In the genomic region with DNA sequence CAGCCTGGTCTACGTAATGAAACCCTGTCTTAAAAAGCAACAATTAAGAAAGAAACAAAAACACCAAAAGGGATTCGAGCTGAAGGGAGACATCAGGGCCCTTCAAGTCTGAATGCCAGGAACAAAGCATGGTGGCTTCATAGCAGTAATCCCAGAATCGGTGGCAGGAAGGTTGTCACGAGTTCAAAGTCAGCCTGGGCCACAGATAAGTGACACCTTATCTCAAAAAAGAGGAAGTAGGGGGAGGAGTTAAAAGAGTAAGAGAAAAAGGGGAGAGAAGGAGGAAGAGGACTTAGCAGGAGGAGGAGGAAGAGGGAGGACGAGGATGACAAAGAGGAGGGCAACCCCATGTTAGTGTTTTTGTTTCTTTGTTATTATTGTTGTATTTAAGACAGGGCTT, we compare ENCODE assay signal across 31 mouse cellular contexts. TPM values are rescaled to one million over a fixed set of nuclear protein-coding genes. Genes with fewer than 3 reads are reported as not detected.
DNase-seq lines count a peak whose midpoint lies in the region; ATAC-seq and TF ChIP-seq lines count a peak whose summit lies in the region.
"Had no signal": no experiment of that assay in that cellular context is flagged by ENCODE, and none has a peak within 500 bp of the region (broad histone marks: within the 10 kb centered on the region; RNA-seq: fewer than 3 reads in every experiment).

No protein-coding gene starts in this region.

- no peak overlapping the region for H3K27ac ChIP-seq in intestine, embryonic 14.5 days (ENCODE audit: low read depth)
- no peak overlapping the region for H3K27ac ChIP-seq in intestine, postnatal 0 days (ENCODE audit: low read depth, low read length)
- H3K27ac ChIP-seq in MEL (ENCODE audit: control insufficient read depth, low read depth, low read length): peak overlapping the region; percentile 64
- 0 out of 2 replicates have a peak overlapping the region, but pooled peaks have one; percentile 21 for H3K27ac ChIP-seq in intestine, embryonic 16.5 days (ENCODE audit: low read length)
- peak overlapping the region; percentile 70; the same call in 1 of the 2 replicates for H3K27ac ChIP-seq in stomach, postnatal 0 days (replicated peaks)
- H3K27ac ChIP-seq in midbrain, postnatal 0 days (ENCODE audit: low read depth, low read length): no peak overlapping the region
- H3K27ac ChIP-seq: embryonic facial prominence, embryonic 10.5 days; embryonic facial prominence, embryonic 15.5 days; forebrain, embryonic 13.5 days; hindbrain, embryonic 12.5 days; limb, embryonic 12.5 days; liver, embryonic 15.5 days; neural tube, embryonic 12.5 days had no signal

- H3K27me3 ChIP-seq in intestine, embryonic 14.5 days (replicated peaks; ENCODE audit: control insufficient read depth, insufficient read depth, low read length): no peaks in the 10 kb centered on the region
- no peaks in the 10 kb centered on the region for H3K27me3 ChIP-seq in intestine, postnatal 0 days (replicated peaks; ENCODE audit: control insufficient read depth, insufficient read depth, low read length)
- H3K27me3 ChIP-seq in MEL (ENCODE audit: control insufficient read depth in 1 of 2, insufficient read depth in 2 of 2, low read length in 2 of 2): peaks cover under 1 to 2% of the 10 kb centered on the region in 2 experiments; a peak in 1 of 4 replicates
- no peaks in the 10 kb centered on the region for H3K27me3 ChIP-seq in intestine, embryonic 16.5 days (replicated peaks; ENCODE audit: control insufficient read depth, insufficient read depth, low read length)
- H3K27me3 ChIP-seq in stomach, postnatal 0 days (ENCODE audit: control insufficient read depth, insufficient read depth, low read length): no peaks in the 10 kb centered on the region
- no peaks in the 10 kb centered on the region for H3K27me3 ChIP-seq in midbrain, postnatal 0 days (ENCODE audit: insufficient read depth, low read length)
- H3K27me3 ChIP-seq: embryonic facial prominence, embryonic 15.5 days; forebrain, embryonic 13.5 days; hindbrain, embryonic 12.5 days; limb, embryonic 12.5 days; liver, embryonic 15.5 days; lung, embryonic 15.5 days; neural tube, embryonic 12.5 days had no signal

- H3K9me3 ChIP-seq in intestine, embryonic 14.5 days (ENCODE audit: control insufficient read depth, low read length): no peaks in the 10 kb centered on the region
- H3K9me3 ChIP-seq in intestine, postnatal 0 days (ENCODE audit: control insufficient read depth): no peaks in the 10 kb centered on the region
- no peaks in the 10 kb centered on the region for H3K9me3 ChIP-seq in MEL (replicated peaks; ENCODE audit: insufficient read depth, low read length)
- no peaks in the 10 kb centered on the region for H3K9me3 ChIP-seq in intestine, embryonic 16.5 days (ENCODE audit: control insufficient read depth, low read length)
- no peaks in the 10 kb centered on the region for H3K9me3 ChIP-seq in stomach, postnatal 0 days (ENCODE audit: control insufficient read depth, low read length)
- no peaks in the 10 kb centered on the region for H3K9me3 ChIP-seq in midbrain, postnatal 0 days (ENCODE audit: low read length)
- H3K9me3 ChIP-seq: embryonic facial prominence, embryonic 10.5 days; embryonic facial prominence, embryonic 15.5 days; forebrain, embryonic 13.5 days; hindbrain, embryonic 12.5 days; limb, embryonic 12.5 days; liver, embryonic 15.5 days; lung, embryonic 15.5 days; neural tube, embryonic 12.5 days had no signal

- no peak overlapping the region for H3K4me2 ChIP-seq in intestine, embryonic 14.5 days (ENCODE audit: low read length)
- no peak overlapping the region for H3K4me2 ChIP-seq in intestine, postnatal 0 days (replicated peaks; ENCODE audit: low read depth)
- H3K4me2 ChIP-seq in intestine, embryonic 16.5 days (ENCODE audit: low read depth, low read length): no peak overlapping the region
- no peak overlapping the region for H3K4me2 ChIP-seq in stomach, postnatal 0 days (replicated peaks; ENCODE audit: low read depth)
- H3K4me2 ChIP-seq in midbrain, postnatal 0 days (ENCODE audit: low read depth, low read length, poor library complexity, severe bottlenecking): no peak overlapping the region
- H3K4me2 ChIP-seq: embryonic facial prominence, embryonic 15.5 days; forebrain, embryonic 13.5 days; heart, embryonic 11.5 days; hindbrain, embryonic 12.5 days; limb, embryonic 12.5 days; liver, embryonic 15.5 days; lung, embryonic 15.5 days; midbrain, embryonic 11.5 days; neural tube, embryonic 12.5 days had no signal

- ATAC-seq in intestine, embryonic 14.5 days (replicated peaks; ENCODE audit: low FRiP score, low TSS enrichment, low read depth): no peak
- ATAC-seq in intestine, postnatal 0 days: no peak
- no peak for ATAC-seq in intestine, embryonic 16.5 days
- no peak for ATAC-seq in stomach, postnatal 0 days (ENCODE audit: low FRiP score, low TSS enrichment)
- ATAC-seq in midbrain, postnatal 0 days (ENCODE audit: low FRiP score): no peak
- ATAC-seq: activated CD4-positive, CD25-positive, alpha-beta regulatory T cell, adult 4 months; forebrain, embryonic 13.5 days; midbrain, embryonic 16.5 days had no signal

- H3K9ac ChIP-seq in intestine, embryonic 14.5 days (ENCODE audit: low read length): no peak overlapping the region
- no peak overlapping the region for H3K9ac ChIP-seq in intestine, postnatal 0 days (ENCODE audit: low read depth, low read length)
- H3K9ac ChIP-seq in MEL (ENCODE audit: control insufficient read depth, low read depth, low read length, poor library complexity, severe bottlenecking): no peak overlapping the region
- no peak overlapping the region for H3K9ac ChIP-seq in intestine, embryonic 16.5 days (ENCODE audit: low read depth, low read length)
- H3K9ac ChIP-seq in stomach, postnatal 0 days (ENCODE audit: low read length): no peak overlapping the region
- H3K9ac ChIP-seq in midbrain, postnatal 0 days (replicated peaks; ENCODE audit: low read length, poor library complexity, severe bottlenecking): no peak overlapping the region
- H3K9ac ChIP-seq: embryonic facial prominence, embryonic 15.5 days; forebrain, embryonic 13.5 days; hindbrain, embryonic 12.5 days; limb, embryonic 12.5 days; liver, embryonic 15.5 days; lung, embryonic 15.5 days; neural tube, embryonic 12.5 days had no signal

- no peak for TF ChIP-seq CTCF in intestine, postnatal 0 days (IDR thresholded peaks at IDR 0.05; ENCODE audit: low read depth)
- no peak for TF ChIP-seq CTCF in MEL (IDR thresholded peaks at IDR 0.05 in 2 of 3, conservative IDR thresholded peaks at IDR 0.05 in 1 of 3; ENCODE audit: control insufficient read depth in 1 of 3, insufficient read depth in 1 of 3, low read depth in 2 of 3, low read length in 3 of 3, poor library complexity in 1 of 3, severe bottlenecking in 1 of 3)
- TF ChIP-seq CTCF in stomach, postnatal 0 days (IDR thresholded peaks at IDR 0.05; ENCODE audit: low read depth): no peak
- TF ChIP-seq CTCF in midbrain, postnatal 0 days (IDR thresholded peaks at IDR 0.05): no peak

- H3K79me2 ChIP-seq in MEL (ENCODE audit: control insufficient read depth, insufficient read depth, low read length, poor library complexity): no peaks in the 10 kb centered on the region

- H3K36me3 ChIP-seq in intestine, embryonic 14.5 days (ENCODE audit: control insufficient read depth, insufficient read depth, low read length): no peaks in the 10 kb centered on the region
- H3K36me3 ChIP-seq in intestine, postnatal 0 days (ENCODE audit: control insufficient read depth, insufficient read depth): no peaks in the 10 kb centered on the region
- peaks cover 0 to 15% of the 10 kb centered on the region in 2 experiments; a peak in 2 of 4 replicates for H3K36me3 ChIP-seq in MEL (ENCODE audit: control insufficient read depth in 1 of 2, insufficient read depth in 2 of 2, low read length in 2 of 2)
- no peaks in the 10 kb centered on the region for H3K36me3 ChIP-seq in intestine, embryonic 16.5 days (ENCODE audit: control insufficient read depth, insufficient read depth, low read length)
- no peaks in the 10 kb centered on the region for H3K36me3 ChIP-seq in stomach, postnatal 0 days (ENCODE audit: control insufficient read depth, insufficient read depth, low read length)
- H3K36me3 ChIP-seq in midbrain, postnatal 0 days (ENCODE audit: insufficient read depth, low read length): no peaks in the 10 kb centered on the region
- H3K36me3 ChIP-seq: embryonic facial prominence, embryonic 10.5 days; embryonic facial prominence, embryonic 15.5 days; hindbrain, embryonic 12.5 days; limb, embryonic 12.5 days; liver, embryonic 15.5 days; lung, embryonic 15.5 days; neural tube, embryonic 12.5 days had no signal

- no peak for TF ChIP-seq POLR2A in MEL (IDR thresholded peaks at IDR 0.05; ENCODE audit: control insufficient read depth in 1 of 2, insufficient read depth in 1 of 2, low read depth in 1 of 2, low read length in 2 of 2, poor library complexity in 1 of 2)

- H3K4me1 ChIP-seq in intestine, embryonic 14.5 days (replicated peaks; ENCODE audit: control insufficient read depth, insufficient read depth, low read length): peaks cover 10% of the 10 kb centered on the region
- no peaks in the 10 kb centered on the region for H3K4me1 ChIP-seq in intestine, postnatal 0 days (replicated peaks; ENCODE audit: control insufficient read depth, insufficient read depth, low read length)
- H3K4me1 ChIP-seq in MEL (ENCODE audit: control insufficient read depth in 1 of 2, insufficient read depth in 2 of 2, low read length in 2 of 2): peaks cover 21 to 35% of the 10 kb centered on the region in 2 experiments
- peaks cover 7% of the 10 kb centered on the region; the same call in 1 of the 2 replicates for H3K4me1 ChIP-seq in intestine, embryonic 16.5 days (ENCODE audit: control insufficient read depth, insufficient read depth, low read length)
- H3K4me1 ChIP-seq in stomach, postnatal 0 days (replicated peaks; ENCODE audit: control insufficient read depth, insufficient read depth): no peaks in the 10 kb centered on the region
- no peaks in the 10 kb centered on the region for H3K4me1 ChIP-seq in midbrain, postnatal 0 days (ENCODE audit: insufficient read depth, low read length)
- H3K4me1 ChIP-seq: forebrain, embryonic 13.5 days; hindbrain, embryonic 12.5 days; neural tube, embryonic 12.5 days had no signal

- 72% methylated on average over 5 of the region's 5 CpGs for WGBS in intestine, embryonic 14.5 days
- 60% methylated on average over 5 of the region's 5 CpGs for WGBS in intestine, postnatal 0 days
- 74% methylated on average over 5 of the region's 5 CpGs for WGBS in intestine, embryonic 16.5 days
- WGBS in stomach, postnatal 0 days: 72% methylated on average over 5 of the region's 5 CpGs
- WGBS in midbrain, postnatal 0 days: 84% methylated on average over 4 of the region's 5 CpGs

- TF ChIP-seq EP300 in MEL (IDR thresholded peaks at IDR 0.05; ENCODE audit: low read depth in 1 of 2, low read length in 2 of 2): peak; percentile 84 to 86
- no peak for TF ChIP-seq EP300 in stomach, postnatal 0 days (optimal IDR thresholded peaks at IDR 0.05)

- no peak for TF ChIP-seq RAD21 in MEL (IDR thresholded peaks at IDR 0.05; ENCODE audit: low read depth, low read length)

- DNase-seq in intestine, embryonic 14.5 days (ENCODE audit: low spot score): peak; percentile 42
- DNase-seq in MEL (ENCODE audit: low read depth, low spot score): peak; percentile 79
- DNase-seq in stomach, postnatal 0 days (ENCODE audit: low spot score): no peak
- no peak for DNase-seq in spleen, postnatal 10 days (ENCODE audit: low spot score in 2 of 2)
- no peak for DNase-seq in midbrain, postnatal 0 days (ENCODE audit: low spot score)
- DNase-seq: adrenal gland, adult 2 months; adrenal gland, postnatal 36 days; cerebellum, adult 2 months; cerebellum, postnatal 14 days; gastrocnemius, postnatal 36 days; heart, adult 18-20 months; heart, postnatal 36 days; kidney, adult 8-10 months; kidney, postnatal 25 days; lung, postnatal 36 days; thymus, postnatal 14 days had no signal

- H3K4me3 ChIP-seq in intestine, embryonic 14.5 days (ENCODE audit: low read depth, low read length): no peak overlapping the region
- no peak overlapping the region for H3K4me3 ChIP-seq in intestine, postnatal 0 days (ENCODE audit: low read depth, low read length)
- H3K4me3 ChIP-seq in MEL (ENCODE audit: control insufficient read depth in 1 of 2, insufficient read depth in 1 of 2, low read depth in 2 of 2, low read length in 2 of 2): no peak overlapping the region
- H3K4me3 ChIP-seq in intestine, embryonic 16.5 days (ENCODE audit: low read length): no peak overlapping the region
- no peak overlapping the region for H3K4me3 ChIP-seq in stomach, postnatal 0 days (ENCODE audit: low read depth, low read length)
- H3K4me3 ChIP-seq in midbrain, postnatal 0 days (ENCODE audit: low read depth, low read length): no peak overlapping the region
- H3K4me3 ChIP-seq: embryonic facial prominence, embryonic 10.5 days; embryonic facial prominence, embryonic 15.5 days; forebrain, embryonic 13.5 days; hindbrain, embryonic 12.5 days; limb, embryonic 12.5 days; liver, embryonic 15.5 days; lung, embryonic 15.5 days; myocyte; neural tube, embryonic 12.5 days had no signal

RNA-seq across cellular contexts. Expression of a gene that starts 19.4 kb away (rescaled TPM):
- 32.8 and 33.6 TPM in 2 replicates for polyA plus RNA-seq in intestine, embryonic 14.5 days (2014; fragmentation: Nextera tagmentation; extraction: Ambion mirVana)
- polyA plus RNA-seq in intestine, postnatal 0 days (2015; fragmentation: Nextera tagmentation; extraction: Ambion mirVana): 10.3 and 12.1 TPM in 2 replicates
- 1.8 and 2.3 TPM in 2 replicates for total RNA-seq in MEL (2012; rRNA removed)
- 1 to 10 TPM in 1 of 2 experiments, not detected in 1; 8.7 TPM for polyA plus RNA-seq in MEL (2012; ENCODE audit: insufficient read depth in 1 of 2, insufficient read length in 2 of 2, low read depth in 1 of 2, low replicate concordance in 2 of 2, missing spikeins in 1 of 2)
- 9.1 and 10.0 TPM in 2 replicates for polyA plus RNA-seq in intestine, embryonic 16.5 days (2015; fragmentation: Nextera tagmentation; extraction: Ambion mirVana)
- polyA plus RNA-seq in stomach, postnatal 0 days (2015; fragmentation: Nextera tagmentation; extraction: Ambion mirVana): 11.3 and 11.9 TPM in 2 replicates
- total RNA-seq in midbrain, postnatal 0 days (2014; rRNA removed): 28.3 and 34.3 TPM in 2 replicates
- 13.9 and 15.3 TPM in 2 replicates for polyA plus RNA-seq in midbrain, postnatal 0 days (2015; fragmentation: Nextera tagmentation; extraction: Ambion mirVana)

RNA-seq across cellular contexts. Expression of a gene that starts 53.8 kb away (rescaled TPM):
- polyA plus RNA-seq in intestine, embryonic 14.5 days (2014; fragmentation: Nextera tagmentation; extraction: Ambion mirVana): 66.8 and 68.3 TPM in 2 replicates
- 82.3 and 86.7 TPM in 2 replicates for polyA plus RNA-seq in intestine, postnatal 0 days (2015; fragmentation: Nextera tagmentation; extraction: Ambion mirVana)
- total RNA-seq in MEL (2012; rRNA removed): 7.3 and 7.6 TPM in 2 replicates
- 10 to 100 TPM in 1 of 2 experiments, not detected in 1; 40.5 TPM for polyA plus RNA-seq in MEL (2012; ENCODE audit: insufficient read depth in 1 of 2, insufficient read length in 2 of 2, low read depth in 1 of 2, low replicate concordance in 2 of 2, missing spikeins in 1 of 2)
- 95.3 and 105 TPM in 2 replicates for polyA plus RNA-seq in intestine, embryonic 16.5 days (2015; fragmentation: Nextera tagmentation; extraction: Ambion mirVana)
- polyA plus RNA-seq in stomach, postnatal 0 days (2015; fragmentation: Nextera tagmentation; extraction: Ambion mirVana): 60.6 and 67.3 TPM in 2 replicates
- 2.7 and 3.0 TPM in 2 replicates for total RNA-seq in midbrain, postnatal 0 days (2014; rRNA removed)
- polyA plus RNA-seq in midbrain, postnatal 0 days (2015; fragmentation: Nextera tagmentation; extraction: Ambion mirVana): 3.3 TPM in 2 replicates

Comparison
In these comparisons a context has a peak if more than half of its experiments do, and no peak if none do; other contexts are left out.
1. H3K27ac ChIP-seq: peak in MEL (single experiment), intestine, embryonic 16.5 days (single experiment) and stomach, postnatal 0 days (single experiment); none in intestine, embryonic 14.5 days (single experiment), intestine, postnatal 0 days (single experiment) and midbrain, postnatal 0 days (single experiment).
2. DNase-seq: peak in intestine, embryonic 14.5 days (single experiment) and MEL (single experiment); none in stomach, postnatal 0 days (single experiment), spleen, postnatal 10 days (0 of 2) and midbrain, postnatal 0 days (single experiment).